Mouse (Mus musculus): ENCODE data around the gene Anks1. TPM values are rescaled to one million over a fixed set of nuclear protein-coding genes. Genes with fewer than 3 reads are reported as not detected.
A peak's percentile ranks its signal among the peaks of the same experiment; 100 is the strongest.

The Anks1 gene
- polyA plus RNA-seq, 1 experiment from 2014 or later = 23.7 TPM

DNA sequence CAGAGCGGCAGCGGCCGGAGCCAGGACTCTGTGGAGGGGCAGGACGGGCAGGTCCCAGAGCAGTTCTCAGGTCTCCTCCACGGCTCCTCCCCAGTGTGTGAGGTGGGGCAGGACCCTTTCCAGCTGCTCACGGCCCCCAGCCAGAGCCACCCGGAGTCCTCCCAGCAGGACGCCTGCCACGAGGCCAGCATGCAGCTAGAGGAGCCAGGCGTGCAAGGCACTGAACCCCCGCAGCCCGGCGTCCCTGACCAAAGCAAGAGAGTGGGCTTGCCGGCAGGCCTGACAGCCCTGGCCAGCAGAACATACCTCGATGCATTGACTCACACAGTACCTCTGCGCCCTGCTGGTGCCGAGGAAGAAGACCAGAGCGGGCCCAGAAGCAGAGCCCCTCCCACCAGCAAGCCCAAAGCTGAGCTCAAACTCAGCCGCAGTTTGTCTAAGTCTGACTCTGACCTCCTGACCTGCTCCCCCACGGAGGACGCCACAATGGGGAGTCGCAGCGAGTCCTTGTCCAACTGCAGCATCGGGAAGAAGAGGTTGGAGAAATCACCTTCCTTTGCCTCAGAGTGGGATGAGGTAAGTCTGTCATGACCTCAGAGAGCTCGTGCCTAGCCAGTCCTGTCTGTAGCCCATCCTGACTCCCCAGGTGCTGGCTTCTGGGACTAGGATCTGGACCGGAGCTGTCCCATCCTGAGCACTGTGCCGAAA lies 98.9 kb downstream of the Anks1 start:
- H3K4me3 ChIP-seq (ENCODE audit: low read depth, low read length) = no peak overlapping the region
- ATAC-seq (ENCODE audit: low FRiP score) (0 out of 2 replicates have a peak, but pooled peaks have one; percentile 16), DNase-seq (ENCODE audit: low spot score, missing footprints) (no peak)

DNA sequence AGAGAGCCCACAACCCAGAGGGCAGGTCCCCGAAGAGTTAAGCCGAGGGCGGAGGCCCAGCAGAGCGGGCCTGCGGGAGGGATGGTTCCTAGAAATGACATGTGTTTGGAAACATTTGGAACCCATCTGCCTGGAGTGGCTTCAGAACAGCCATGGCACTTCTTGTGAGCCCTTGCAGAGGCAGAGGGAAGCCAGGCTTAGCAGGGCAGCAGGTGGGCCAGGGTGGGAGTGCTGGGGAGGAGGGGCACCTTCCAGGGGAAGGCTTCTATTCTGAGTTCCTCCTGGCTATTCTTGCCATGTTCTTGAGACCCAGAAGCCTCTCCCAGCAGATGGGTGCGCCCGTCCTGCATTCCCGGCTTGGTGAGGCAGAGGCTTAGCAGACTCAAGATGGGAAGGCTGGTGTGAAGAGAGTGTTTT lies 99.5 kb downstream of the Anks1 start:
- H3K9me3 ChIP-seq (ENCODE audit: control insufficient read depth, low read length) = no peaks in the 10 kb centered on the region
- no peak for ATAC-seq (ENCODE audit: low FRiP score)
- H3K4me2 ChIP-seq = no peak overlapping the region
- H3K27ac ChIP-seq (ENCODE audit: low read depth, low read length) = no peak overlapping the region
- no peak overlapping the region for H3K4me3 ChIP-seq (ENCODE audit: low read depth, low read length)
- peaks cover 26% of the 10 kb centered on the region for H3K4me1 ChIP-seq (ENCODE audit: control insufficient read depth, insufficient read depth, low read length)
- DNase-seq (ENCODE audit: low spot score, missing footprints) = no peak
- 72% methylated on average over 8 of the region's 8 CpGs for WGBS
- no peaks in the 10 kb centered on the region for H3K36me3 ChIP-seq (ENCODE audit: control insufficient read depth, insufficient read depth, low read length)
- no peak overlapping the region for H3K9ac ChIP-seq (ENCODE audit: low read length)
- no peaks in the 10 kb centered on the region for H3K27me3 ChIP-seq (ENCODE audit: control insufficient read depth, insufficient read depth, low read length)

More for the DNA sequence above, 98.9 kb downstream of the Anks1 start:
- Histone ChIP-seq H3K27me3 (ENCODE audit: control insufficient read depth, insufficient read depth, low read length) (no peaks in the 10 kb centered on the region), H3K9ac (ENCODE audit: low read length) (peak overlapping the region; percentile 39), H3K27ac (ENCODE audit: low read depth, low read length) (peak overlapping the region; percentile 15; the same call in 1 of the 2 replicates), H3K9me3 (ENCODE audit: control insufficient read depth, low read length) (no peaks in the 10 kb centered on the region), H3K4me1 (ENCODE audit: control insufficient read depth, insufficient read depth, low read length) (peaks cover 20% of the 10 kb centered on the region), H3K36me3 (ENCODE audit: control insufficient read depth, insufficient read depth, low read length) (no peaks in the 10 kb centered on the region), H3K4me2 (peak overlapping the region; percentile 7; the same call in 1 of the 2 replicates)
- WGBS = 26% methylated on average over 27 of the region's 27 CpGs

DNA sequence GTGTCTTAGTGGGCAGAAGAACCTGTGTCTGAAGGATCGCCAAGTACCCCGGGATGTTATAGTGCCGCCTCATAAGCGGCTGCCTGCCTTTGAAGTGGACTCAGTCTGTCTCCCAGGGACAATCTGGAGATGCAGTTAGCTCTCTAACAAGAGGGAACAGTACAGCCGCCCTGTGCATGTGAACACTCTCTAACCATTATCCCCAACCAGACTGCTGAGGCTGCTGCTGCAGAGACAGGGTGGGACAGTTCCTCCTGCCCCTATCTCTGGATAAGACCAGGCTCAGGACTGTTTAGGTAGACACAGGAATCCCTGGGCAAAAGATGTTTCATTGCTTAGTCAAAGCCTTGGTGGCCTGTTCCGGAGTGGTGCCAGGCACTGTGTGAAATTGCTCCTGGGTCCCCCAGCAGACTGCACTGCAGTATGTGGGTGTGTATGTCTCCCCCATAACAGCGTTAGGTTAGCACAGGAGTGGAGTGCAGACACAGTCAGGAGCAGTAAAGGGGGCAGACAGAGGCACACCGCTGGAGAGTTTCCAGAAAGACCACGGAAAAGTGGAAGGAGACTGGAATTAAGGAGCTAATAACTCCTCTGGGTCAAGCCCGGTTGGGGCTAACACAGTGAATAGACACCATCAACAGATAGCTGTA lies 100.1 kb downstream of the Anks1 start:
- H3K9ac ChIP-seq (ENCODE audit: low read length) = no peak overlapping the region
- no peaks in the 10 kb centered on the region for H3K27me3 ChIP-seq (ENCODE audit: control insufficient read depth, insufficient read depth, low read length)
- H3K4me2 ChIP-seq = no peak overlapping the region
- peaks cover 28% of the 10 kb centered on the region for H3K4me1 ChIP-seq (ENCODE audit: control insufficient read depth, insufficient read depth, low read length)
- H3K27ac ChIP-seq (ENCODE audit: low read depth, low read length) = no peak overlapping the region
- 86% methylated on average over 10 of the region's 10 CpGs for WGBS
- H3K9me3 ChIP-seq (ENCODE audit: control insufficient read depth, low read length) = no peaks in the 10 kb centered on the region
- no peak overlapping the region for H3K4me3 ChIP-seq (ENCODE audit: low read depth, low read length)
- DNase-seq (ENCODE audit: low spot score, missing footprints) = no peak
- ATAC-seq (ENCODE audit: low FRiP score) = no peak
- no peaks in the 10 kb centered on the region for H3K36me3 ChIP-seq (ENCODE audit: control insufficient read depth, insufficient read depth, low read length)

DNA sequence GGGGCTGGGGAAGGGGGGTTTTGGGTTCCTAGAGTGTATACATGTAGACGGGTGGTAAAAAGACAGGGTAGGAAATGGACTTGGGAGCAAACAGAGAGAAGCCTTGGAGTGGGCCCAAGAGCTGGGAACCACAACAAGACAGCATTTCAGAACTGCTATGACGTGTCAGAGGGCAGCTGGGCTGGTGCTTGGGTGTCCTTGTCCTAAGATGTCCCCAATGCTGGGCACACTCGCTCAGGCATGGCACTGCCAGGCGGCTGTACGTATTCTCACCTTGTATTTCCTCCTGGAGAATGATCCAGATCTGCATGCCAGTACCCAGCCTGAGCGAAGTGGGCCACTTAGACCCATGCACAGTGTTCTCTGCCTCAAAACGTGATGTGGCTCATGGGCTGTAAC lies 100.6 kb downstream of the Anks1 start:
- Histone ChIP-seq H3K9me3 (ENCODE audit: control insufficient read depth, low read length) (no peaks in the 10 kb centered on the region), H3K9ac (ENCODE audit: low read length) (no peak overlapping the region), H3K36me3 (ENCODE audit: control insufficient read depth, insufficient read depth, low read length) (no peaks in the 10 kb centered on the region), H3K4me2 (no peak overlapping the region), H3K27ac (ENCODE audit: low read depth, low read length) (no peak overlapping the region), H3K4me3 (ENCODE audit: low read depth, low read length) (no peak overlapping the region), H3K27me3 (ENCODE audit: control insufficient read depth, insufficient read depth, low read length) (no peaks in the 10 kb centered on the region), H3K4me1 (ENCODE audit: control insufficient read depth, insufficient read depth, low read length) (peaks cover 28% of the 10 kb centered on the region)
- no peak for ATAC-seq (ENCODE audit: low FRiP score)
- no peak for DNase-seq (ENCODE audit: low spot score, missing footprints)
- 94% methylated on average over 7 of the region's 7 CpGs for WGBS

DNA sequence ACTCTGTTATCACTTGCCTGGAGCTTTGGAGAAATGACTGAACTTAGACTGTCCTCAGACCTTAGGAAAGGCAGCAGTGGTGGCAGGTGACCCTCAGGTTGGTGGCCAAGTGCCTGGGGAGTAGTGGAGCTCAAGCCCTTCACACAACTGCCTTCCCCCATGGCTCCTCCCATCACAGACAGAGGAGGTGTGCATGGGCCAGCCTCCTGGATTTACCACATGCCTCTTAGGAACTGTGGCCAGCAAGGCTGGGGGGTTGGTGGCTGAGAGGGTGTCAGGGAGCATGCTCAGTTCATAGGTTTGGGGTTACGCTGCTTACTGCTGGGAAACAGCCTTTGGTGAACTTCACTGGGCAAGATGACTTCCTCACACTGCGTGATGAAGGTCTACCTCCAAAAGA lies 101.8 kb downstream of the Anks1 start:
- Histone ChIP-seq H3K36me3 (ENCODE audit: control insufficient read depth, insufficient read depth, low read length) (no peaks in the 10 kb centered on the region), H3K9me3 (ENCODE audit: control insufficient read depth, low read length) (no peaks in the 10 kb centered on the region), H3K4me2 (no peak overlapping the region), H3K9ac (ENCODE audit: low read length) (no peak overlapping the region), H3K27me3 (ENCODE audit: control insufficient read depth, insufficient read depth, low read length) (no peaks in the 10 kb centered on the region), H3K4me1 (ENCODE audit: control insufficient read depth, insufficient read depth, low read length) (peaks cover 28% of the 10 kb centered on the region), H3K4me3 (ENCODE audit: low read depth, low read length) (no peak overlapping the region), H3K27ac (ENCODE audit: low read depth, low read length) (no peak overlapping the region)
- WGBS = 94% methylated on average over 2 of the region's 2 CpGs
- ATAC-seq (ENCODE audit: low FRiP score) = no peak
- DNase-seq (ENCODE audit: low spot score, missing footprints) = no peak

DNA sequence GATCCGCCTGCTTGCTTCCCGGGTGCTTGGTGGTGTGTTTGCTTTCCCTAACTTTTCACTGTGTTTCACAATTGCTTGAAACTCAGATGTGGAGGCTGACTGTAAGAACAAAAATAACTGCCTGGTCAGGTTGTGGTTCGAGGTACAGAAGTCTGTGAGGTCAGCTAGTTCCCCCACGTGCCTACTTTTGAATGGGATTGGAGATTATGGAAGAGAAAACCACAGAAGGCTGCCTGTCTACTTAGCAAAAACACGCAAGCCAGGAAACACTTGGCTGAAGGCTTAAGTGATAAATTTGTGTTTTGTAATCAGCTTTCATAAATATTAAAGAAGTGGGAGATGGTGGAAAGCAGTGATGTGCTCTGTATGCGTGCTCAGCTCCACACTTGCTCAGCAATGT lies 103.7 kb downstream of the Anks1 start:
- H3K27me3 ChIP-seq (ENCODE audit: control insufficient read depth, insufficient read depth, low read length) = no peaks in the 10 kb centered on the region
- no peak overlapping the region for H3K4me3 ChIP-seq (ENCODE audit: low read depth, low read length)
- no peak for DNase-seq (ENCODE audit: low spot score, missing footprints)
- H3K36me3 ChIP-seq (ENCODE audit: control insufficient read depth, insufficient read depth, low read length) = no peaks in the 10 kb centered on the region
- no peak overlapping the region for H3K27ac ChIP-seq (ENCODE audit: low read depth, low read length)
- H3K4me1 ChIP-seq (ENCODE audit: control insufficient read depth, insufficient read depth, low read length) = peaks cover 19% of the 10 kb centered on the region
- no peak for ATAC-seq (ENCODE audit: low FRiP score)
- peak overlapping the region; percentile 49; the same call in 1 of the 2 replicates for H3K9ac ChIP-seq (ENCODE audit: low read length)
- 77% methylated on average over 6 of the region's 6 CpGs for WGBS
- no peaks in the 10 kb centered on the region for H3K9me3 ChIP-seq (ENCODE audit: control insufficient read depth, low read length)
- peak overlapping the region; percentile 16; the same call in 1 of the 2 replicates for H3K4me2 ChIP-seq

DNA sequence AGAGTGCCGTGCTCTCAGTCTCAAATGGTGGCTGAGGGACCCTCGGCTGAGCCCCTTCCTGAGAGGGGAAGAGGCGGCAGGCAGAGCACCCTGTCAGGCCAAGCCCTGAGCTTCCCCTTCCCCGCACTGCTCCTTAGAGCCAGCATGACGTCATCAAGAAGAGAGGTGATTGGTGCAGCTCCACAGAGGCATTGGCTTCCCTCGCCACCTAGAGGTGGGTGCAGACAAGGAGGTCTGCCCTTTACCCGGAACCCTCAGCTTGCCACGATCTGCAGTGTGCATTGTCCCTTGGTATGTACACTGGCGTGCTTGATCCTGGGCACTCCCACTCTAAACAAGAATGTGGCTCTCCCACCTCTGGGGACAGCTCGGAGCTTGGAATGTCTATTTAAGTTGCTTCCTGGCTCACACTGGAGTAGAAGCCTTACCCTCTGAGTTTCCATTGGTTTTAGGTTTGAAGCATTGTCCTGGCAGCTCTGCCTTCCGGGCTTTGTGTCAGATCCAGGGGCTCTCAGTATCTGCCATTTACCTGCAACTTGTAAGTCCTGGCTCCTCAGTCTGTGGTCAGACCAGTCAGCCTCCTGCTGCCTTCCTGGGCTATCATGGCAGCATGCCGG lies 104.3 kb downstream of the Anks1 start:
- H3K4me2 ChIP-seq = peak overlapping the region; percentile 16; the same call in 1 of the 2 replicates
- ATAC-seq (ENCODE audit: low FRiP score) = peak; percentile 95
- H3K27ac ChIP-seq (ENCODE audit: low read depth, low read length) = peak overlapping the region; percentile 37
- WGBS = 15% methylated on average over 12 of the region's 12 CpGs
- H3K9me3 ChIP-seq (ENCODE audit: control insufficient read depth, low read length) = no peaks in the 10 kb centered on the region
- no peaks in the 10 kb centered on the region for H3K36me3 ChIP-seq (ENCODE audit: control insufficient read depth, insufficient read depth, low read length)
- peaks cover 21% of the 10 kb centered on the region for H3K4me1 ChIP-seq (ENCODE audit: control insufficient read depth, insufficient read depth, low read length)
- H3K27me3 ChIP-seq (ENCODE audit: control insufficient read depth, insufficient read depth, low read length) = no peaks in the 10 kb centered on the region
- DNase-seq (ENCODE audit: low spot score, missing footprints) = peak; percentile 92
- H3K4me3 ChIP-seq (ENCODE audit: low read depth, low read length) = no peak overlapping the region
- peak overlapping the region; percentile 49; the same call in 1 of the 2 replicates for H3K9ac ChIP-seq (ENCODE audit: low read length)

DNA sequence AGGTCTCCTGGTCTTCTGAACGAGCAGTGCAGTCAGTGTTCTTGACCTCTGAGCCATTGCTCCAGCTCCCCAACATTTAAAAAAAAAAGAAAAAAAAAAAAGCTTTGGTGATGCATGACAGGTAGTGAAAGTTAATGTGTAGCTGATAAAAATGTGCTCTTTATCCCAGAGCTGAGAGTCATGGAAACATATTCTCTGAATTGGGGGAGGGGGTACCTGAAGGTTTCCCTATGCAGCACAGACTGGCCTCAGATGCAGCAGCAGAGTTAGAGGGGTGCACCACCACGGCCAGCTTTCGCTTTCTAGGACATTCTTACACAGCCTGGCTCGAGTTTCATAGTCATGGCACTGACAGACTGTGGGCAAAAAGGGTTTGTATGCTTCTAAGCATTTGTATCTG lies 105.3 kb downstream of the Anks1 start:
- 75% methylated on average over 4 of the region's 4 CpGs for WGBS
- ATAC-seq (ENCODE audit: low FRiP score) (no peak), DNase-seq (ENCODE audit: low spot score, missing footprints) (no peak)
- H3K9me3 ChIP-seq (ENCODE audit: control insufficient read depth, low read length) = no peaks in the 10 kb centered on the region
- peaks cover 32% of the 10 kb centered on the region for H3K4me1 ChIP-seq (ENCODE audit: control insufficient read depth, insufficient read depth, low read length)
- no peaks in the 10 kb centered on the region for H3K27me3 ChIP-seq (ENCODE audit: control insufficient read depth, insufficient read depth, low read length)
- H3K27ac ChIP-seq (ENCODE audit: low read depth, low read length) = no peak overlapping the region
- no peak overlapping the region for H3K9ac ChIP-seq (ENCODE audit: low read length)
- H3K4me3 ChIP-seq (ENCODE audit: low read depth, low read length) = no peak overlapping the region
- H3K36me3 ChIP-seq (ENCODE audit: control insufficient read depth, insufficient read depth, low read length) = no peaks in the 10 kb centered on the region
- H3K4me2 ChIP-seq = no peak overlapping the region

Measured in midbrain, embryonic 11.5 days (tissue).